In genomic region chr3:52001518-52001895, GRCm38 (mm10) we compare ENCODE assay signal across 12 mouse cellular contexts.
"Had no signal": no experiment of that assay in that cellular context is flagged by ENCODE, and none has a peak within 500 bp of the region (broad histone marks: within the 10 kb centered on the region; RNA-seq: fewer than 3 reads in every experiment).

No protein-coding gene starts in this region.

- ATAC-seq: liver, postnatal 0 days had no signal

- H3K36me3 ChIP-seq: kidney, embryonic 15.5 days; limb, embryonic 12.5 days; liver, embryonic 13.5 days had no signal

- H3K9me3 ChIP-seq: kidney, embryonic 15.5 days; limb, embryonic 12.5 days; liver, embryonic 13.5 days had no signal

- H3K4me2 ChIP-seq: kidney, embryonic 15.5 days; limb, embryonic 12.5 days; liver, embryonic 13.5 days had no signal

- H3K4me3 ChIP-seq: kidney, embryonic 15.5 days; limb, embryonic 12.5 days; liver, embryonic 13.5 days had no signal

- DNase-seq: kidney, adult 2 months; kidney, postnatal 14 days; liver; liver, embryonic 13.5 days; liver, postnatal 0 days; midbrain, embryonic 14.5 days; right cerebral cortex, adult 18-20 months; right cerebral cortex, postnatal 25 days; thymus, adult 18-20 months; thymus, postnatal 14 days had no signal

- H3K27me3 ChIP-seq: kidney, embryonic 15.5 days; limb, embryonic 12.5 days had no signal

- H3K9ac ChIP-seq: kidney, embryonic 15.5 days; limb, embryonic 12.5 days; liver, embryonic 13.5 days; liver, postnatal 0 days had no signal

- H3K27ac ChIP-seq: kidney, embryonic 15.5 days; limb, embryonic 12.5 days; liver, embryonic 13.5 days had no signal
